Mouse (Mus musculus) ES-Bruce4 (cell line): ENCODE measurements around the gene Tfb2m.

ENCODE experiments used
- CTCF ChIP-seq: IDR thresholded peaks from one replicate; pipeline ENCODE4 v1.8.1; 2011; ENCODE audit warnings: low read depth, low read length
- EP300 ChIP-seq: IDR thresholded peaks from 2 replicates; pipeline ENCODE4 v1.6.1; 2011; ENCODE audit warnings: low read depth, low read length; ENCODE audit not compliant: insufficient read depth
- POLR2A ChIP-seq: IDR thresholded peaks from one replicate; pipeline ENCODE4 v1.8.1; 2011; ENCODE audit warnings: low read length; ENCODE audit not compliant: insufficient read depth

GRCm38 (mm10) chr1:179548996-179549752 lies 3.1 kb upstream of the Tfb2m start:
- TF ChIP-seq EP300, result no peak
- no peak for TF ChIP-seq POLR2A
- TF ChIP-seq CTCF, result no peak
